Mouse (Mus musculus): ENCODE data around the gene Gm26602.

DNA sequence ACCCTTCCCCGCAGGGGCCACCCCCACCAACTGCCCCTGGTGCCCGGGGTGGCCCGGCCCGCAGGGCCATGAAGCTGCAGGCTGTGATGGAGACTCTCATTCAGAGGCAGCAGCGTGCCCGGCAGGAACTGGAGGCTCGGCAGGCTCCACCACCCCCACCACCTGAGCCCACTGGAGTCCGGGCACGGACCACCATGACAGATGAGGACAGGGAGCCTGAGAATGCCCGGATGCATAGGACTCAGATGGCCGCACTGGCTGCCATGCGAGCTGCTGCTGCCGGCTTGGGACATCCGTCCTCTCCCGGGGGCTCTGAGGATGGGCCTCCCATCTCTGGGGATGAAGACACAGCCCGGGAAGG, 20.1 kb downstream of the Gm26602 start:
- TF ChIP-seq POLR2AphosphoS2 (IDR thresholded peaks at IDR 0.05; ENCODE audit: insufficient read length, low read depth) (no peak), MAX (IDR thresholded peaks at IDR 0.05; ENCODE audit: low read depth) (no peak), REST (IDR thresholded peaks at IDR 0.05; ENCODE audit: insufficient read depth, insufficient read length) (no peak)

Data from myocyte (in vitro differentiated cells).